Mouse (Mus musculus) heart, postnatal 0 days (tissue): ENCODE measurements at regions not wholly inside any gene's neighbourhood (a gene's known extent, or its start where the extent isn't known, plus 50 kb on each side); places are given as distances from the start of the nearest gene placed in this dataset.

Source experiments
- CTCF ChIP-seq: IDR thresholded peaks from 2 replicates; pipeline ENCODE4 v1.5.1; 2016; ENCODE audit warnings: antibody characterized with exemption, control low read depth, low read depth
- EP300 ChIP-seq: IDR thresholded peaks from 2 replicates; pipeline ENCODE4 v1.6.1; 2016; ENCODE audit warnings: antibody characterized with exemption, low read depth

DNA sequence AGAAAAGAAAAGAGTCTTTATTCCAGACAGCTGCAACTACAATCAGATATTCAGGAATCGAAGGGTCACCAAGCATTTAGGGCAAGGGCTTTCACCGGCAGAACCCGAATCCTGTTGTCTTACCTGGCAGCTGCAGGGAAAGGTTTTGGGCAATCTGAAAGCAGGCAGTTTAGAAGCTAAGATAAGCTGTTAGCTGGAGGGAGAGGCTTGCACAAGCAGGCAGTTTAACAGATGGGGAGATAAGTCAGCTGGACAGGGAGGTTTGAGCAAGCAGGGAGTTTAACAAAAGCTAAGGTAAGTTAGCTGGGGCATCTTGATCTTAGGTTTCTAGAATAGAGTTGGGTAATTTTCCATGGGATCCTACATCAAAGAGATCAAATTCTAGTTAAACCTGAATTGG, 67.3 kb upstream of the Med14 start:
- TF ChIP-seq CTCF (no peak), EP300 (no peak)
